Mouse (Mus musculus): Measurements from ENCODE around the gene Calr3. TPM values are rescaled to one million over a fixed set of nuclear protein-coding genes. Genes with fewer than 3 reads are reported as not detected.

Calr3 gene
- total and polyA plus RNA-seq, 3 experiments = 2.5 to 5.3 (median 2.8) TPM

DNA sequence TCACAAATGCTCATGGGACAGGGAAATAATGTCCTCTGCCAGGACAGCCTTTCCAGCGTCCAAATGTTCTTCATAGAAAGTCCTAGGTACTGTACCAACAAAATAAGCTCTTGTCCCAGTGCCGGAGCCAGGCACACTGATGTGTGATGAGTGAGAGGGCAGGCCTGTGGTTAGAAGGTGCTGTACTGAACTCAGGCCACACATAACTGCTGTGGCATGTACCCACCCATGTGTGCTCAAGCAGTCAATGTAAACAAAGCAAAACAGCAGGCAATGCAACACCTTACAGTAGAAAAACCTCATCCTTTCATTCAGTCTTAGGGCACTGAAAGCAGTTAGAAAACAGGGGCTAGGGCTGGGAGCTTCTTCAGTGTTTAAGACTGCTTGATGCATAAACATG, 57.9 kb downstream of the Calr3 start:
- Histone ChIP-seq H3K4me1 (ENCODE audit: control insufficient read depth in 1 of 2, insufficient read depth in 2 of 2) (no peaks in the 10 kb centered on the region), H3K27me3 (replicated peaks) (no peaks in the 10 kb centered on the region), H3K9me3 (replicated peaks; ENCODE audit: low read length) (no peaks in the 10 kb centered on the region), H3K79me2 (replicated peaks; ENCODE audit: control insufficient read depth, extremely low read depth, insufficient read depth, poor library complexity, severe bottlenecking) (no peaks in the 10 kb centered on the region), H3K27ac (ENCODE audit: insufficient read depth, low read depth) (no peak overlapping the region), H3K4me2 (ENCODE audit: insufficient read depth, low read depth, poor library complexity, severe bottlenecking) (no peak overlapping the region), H3K9ac (ENCODE audit: insufficient read depth, low read depth) (no peak overlapping the region), H3K36me3 (replicated peaks in 1 of 2; ENCODE audit: control insufficient read depth in 1 of 2, insufficient read depth in 1 of 2, low read length in 1 of 2) (peaks cover 84 to 98% of the 10 kb centered on the region in 2 experiments), H3K4me3 (replicated peaks in 1 of 3; ENCODE audit: low read depth in 2 of 3, low read length in 2 of 3, poor library complexity in 1 of 3) (no peak overlapping the region)
- dilution Hi-C loops (cut with MboI; ENCODE audit: extremely low pct_ligation_motif_present, extremely low pct_unique_long_range_greater_than_20kb, low sequenced_read_pairs) (no loop called here), in situ Hi-C loops (cut with MboI; ENCODE audit: low pct_ligation_motif_present, low pct_unique_long_range_greater_than_20kb, low sequenced_read_pairs) (no loop called here)
- no peak for DNase-seq (ENCODE audit: extremely low read depth)
- TF ChIP-seq ZKSCAN1 (IDR thresholded peaks at IDR 0.05; ENCODE audit: borderline replicate concordance, low read depth, low read length) (no peak), JUND (conservative IDR thresholded peaks at IDR 0.05; ENCODE audit: low read depth, low read length) (no peak), SIN3A (IDR thresholded peaks at IDR 0.05; ENCODE audit: low read length) (no peak), UBTF (IDR thresholded peaks at IDR 0.05; ENCODE audit: low read depth, low read length) (no peak), GABPA (IDR thresholded peaks at IDR 0.05; ENCODE audit: insufficient replicate concordance, low read depth, low read length) (no peak), TCF12 (IDR thresholded peaks at IDR 0.05; ENCODE audit: low read depth, low read length) (no peak), BHLHE40 (IDR thresholded peaks at IDR 0.05; ENCODE audit: low read depth, low read length) (no peak), USF1 (IDR thresholded peaks at IDR 0.05; ENCODE audit: low read depth, low read length) (no peak), POLR2A (IDR thresholded peaks at IDR 0.05; ENCODE audit: low read depth, low read length) (no peak), MXI1 (IDR thresholded peaks at IDR 0.05; ENCODE audit: low read depth, low read length) (no peak), MAFK (IDR thresholded peaks at IDR 0.05; ENCODE audit: insufficient replicate concordance, low read length) (no peak), NELFE (IDR thresholded peaks at IDR 0.05; ENCODE audit: low read depth, low read length) (no peak), POLR2AphosphoS2 (IDR thresholded peaks at IDR 0.05; ENCODE audit: low read depth, low read length) (no peak), HCFC1 (IDR thresholded peaks at IDR 0.05; ENCODE audit: low read depth, low read length) (no peak), ELF1 (IDR thresholded peaks at IDR 0.05; ENCODE audit: low read depth, low read length) (no peak), KAT2A (IDR thresholded peaks at IDR 0.05; ENCODE audit: insufficient replicate concordance, low read length) (no peak), CHD2 (IDR thresholded peaks at IDR 0.05; ENCODE audit: low read length) (no peak)

DNA sequence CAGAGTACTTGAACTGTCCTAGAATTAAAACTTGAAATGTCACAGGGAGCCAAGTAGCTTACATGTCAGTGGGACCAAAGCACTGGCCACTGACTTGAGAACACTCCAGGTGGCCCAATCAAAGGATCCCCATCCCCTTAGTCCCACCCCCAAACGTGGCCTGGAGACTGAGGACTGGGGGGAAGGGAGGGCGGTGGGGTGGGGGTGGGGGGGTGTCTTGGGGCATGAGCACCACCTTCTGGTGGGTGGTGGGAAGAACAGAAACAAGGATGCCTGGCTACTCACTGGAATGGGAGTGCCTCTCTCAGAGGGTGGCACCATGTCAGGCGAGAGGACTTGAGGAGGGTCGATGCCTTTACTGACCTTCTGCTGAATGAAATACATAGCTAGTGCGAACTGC, 61.3 kb downstream of the Calr3 start:
- H3K79me2 ChIP-seq (replicated peaks; ENCODE audit: control insufficient read depth, extremely low read depth, insufficient read depth, poor library complexity, severe bottlenecking) = no peaks in the 10 kb centered on the region
- TF ChIP-seq CHD2 (IDR thresholded peaks at IDR 0.05; ENCODE audit: low read length) (peak; percentile 28; the same call in 1 of the 2 replicates), GABPA (IDR thresholded peaks at IDR 0.05; ENCODE audit: insufficient replicate concordance, low read depth, low read length) (no peak), ZC3H11A (IDR thresholded peaks at IDR 0.05; ENCODE audit: low read depth, low read length) (no peak), BHLHE40 (IDR thresholded peaks at IDR 0.05; ENCODE audit: low read depth, low read length) (no peak), CTCF (conservative IDR thresholded peaks at IDR 0.05 in 1 of 2, IDR thresholded peaks at IDR 0.05 in 1 of 2; ENCODE audit: low read depth in 2 of 2, low read length in 2 of 2) (peak in 1 of 2 experiments; percentile 33; a peak in 2 of 4 replicates), SMC3 (IDR thresholded peaks at IDR 0.05; ENCODE audit: low read depth, low read length) (peak; percentile 19; the same call in 1 of the 2 replicates), MAZ (IDR thresholded peaks at IDR 0.05; ENCODE audit: low read depth, low read length) (no peak), NELFE (IDR thresholded peaks at IDR 0.05; ENCODE audit: low read depth, low read length) (no peak), POLR2AphosphoS2 (IDR thresholded peaks at IDR 0.05; ENCODE audit: low read depth, low read length) (no peak), MEF2A (IDR thresholded peaks at IDR 0.05; ENCODE audit: borderline replicate concordance, low read depth, low read length) (no peak), MAFK (IDR thresholded peaks at IDR 0.05; ENCODE audit: insufficient replicate concordance, low read length) (no peak), MAX (IDR thresholded peaks at IDR 0.05; ENCODE audit: low read length) (no peak), MYC (IDR thresholded peaks at IDR 0.05; ENCODE audit: low read depth, low read length) (no peak), JUN (IDR thresholded peaks at IDR 0.05; ENCODE audit: insufficient read depth, low read depth, low read length) (no peak), TCF12 (IDR thresholded peaks at IDR 0.05; ENCODE audit: low read depth, low read length) (no peak), EP300 (IDR thresholded peaks at IDR 0.05; ENCODE audit: low read length) (no peak)
- no peak overlapping the region for H3K4me3 ChIP-seq (replicated peaks in 1 of 3; ENCODE audit: low read depth in 2 of 3, low read length in 2 of 3, poor library complexity in 1 of 3)
- DNase-seq (ENCODE audit: extremely low read depth) = no peak
- dilution Hi-C loops (cut with MboI; ENCODE audit: extremely low pct_ligation_motif_present, extremely low pct_unique_long_range_greater_than_20kb, low sequenced_read_pairs) (no loop called here), in situ Hi-C loops (cut with MboI; ENCODE audit: low pct_ligation_motif_present, low pct_unique_long_range_greater_than_20kb, low sequenced_read_pairs) (no loop called here)
- H3K27ac ChIP-seq (ENCODE audit: insufficient read depth, low read depth) = no peak overlapping the region
- no peaks in the 10 kb centered on the region for H3K9me3 ChIP-seq (replicated peaks; ENCODE audit: low read length)
- H3K36me3 ChIP-seq (replicated peaks in 1 of 2; ENCODE audit: control insufficient read depth in 1 of 2, insufficient read depth in 1 of 2, low read length in 1 of 2) = peaks cover 88 to 98% of the 10 kb centered on the region in 2 experiments
- H3K4me2 ChIP-seq (ENCODE audit: insufficient read depth, low read depth, poor library complexity, severe bottlenecking) = no peak overlapping the region
- H3K9ac ChIP-seq (ENCODE audit: insufficient read depth, low read depth) = no peak overlapping the region
- H3K27me3 ChIP-seq (replicated peaks) = no peaks in the 10 kb centered on the region
- H3K4me1 ChIP-seq (ENCODE audit: control insufficient read depth in 1 of 2, insufficient read depth in 2 of 2) = no peaks in the 10 kb centered on the region
